Mouse (Mus musculus) stomach, embryonic 16.5 days (tissue): ENCODE data around the gene Tigd2. TPM values are rescaled to one million over a fixed set of nuclear protein-coding genes. Genes with fewer than 3 reads are reported as not detected.
A peak's percentile ranks its signal among the peaks of the same experiment; 100 is the strongest.
"Not testable (repeated sequence)": the region's sequence is repeated elsewhere in the genome, so short reads cannot be mapped to it uniquely, and the experiment has no call there.

Source experiments
- ATAC-seq: fragments of 200-750 bp; cut with Nextera tagmentation; 2 replicates; pipeline ENCODE4 v1.8.0; 2017; ENCODE audit warnings: moderate number of reproducible peaks, moderate TSS enrichment; ENCODE audit not compliant: insufficient read depth, low FRiP score
- H3K27ac ChIP-seq: fragments of 300-500 bp; sonication (generic); 2 replicates; pipeline ENCODE4 v1.5.1; 2014; ENCODE audit warnings: low read length
- H3K27me3 ChIP-seq: fragments of 300-500 bp; sonication (generic); 2 replicates; pipeline ENCODE4 v1.6.1; 2014; ENCODE audit warnings: low read length, control low read depth, mixed read lengths; ENCODE audit not compliant: control insufficient read depth, insufficient read depth
- H3K36me3 ChIP-seq: fragments of 300-500 bp; sonication (generic); 2 replicates; pipeline ENCODE4 v1.6.1; 2014; ENCODE audit warnings: low read length; ENCODE audit not compliant: control insufficient read depth, insufficient read depth
- H3K4me1 ChIP-seq: fragments of 300-500 bp; sonication (generic); 2 replicates; pipeline ENCODE4 v1.6.1; 2014; ENCODE audit warnings: low read length, control low read depth, mixed read lengths; ENCODE audit not compliant: control insufficient read depth, insufficient read depth
- H3K4me2 ChIP-seq: fragments of 300-500 bp; sonication (generic); 2 replicates; pipeline ENCODE4 v1.6.1; 2014; ENCODE audit warnings: low read depth, low read length, mixed read lengths
- H3K4me3 ChIP-seq: fragments of 300-500 bp; sonication (generic); replicated peaks from 2 replicates; pipeline ENCODE4 v1.5.1; 2014; ENCODE audit warnings: mild to moderate bottlenecking, low read length
- H3K9ac ChIP-seq: fragments of 300-500 bp; sonication (generic); 2 replicates; pipeline ENCODE4 v1.6.1; 2014; ENCODE audit warnings: low read length
- H3K9me3 ChIP-seq: fragments of 300-500 bp; sonication (generic); replicated peaks from 2 replicates; pipeline ENCODE4 v1.6.1; 2016; ENCODE audit warnings: low read length, control low read depth; ENCODE audit not compliant: control insufficient read depth
- WGBS: fragments of 180-500 bp; shearing (Covaris S2); extraction: QIAGEN DNeasy Blood & Tissue Kit; methylation state at CpG from one replicate; pipeline ENCODE4 v1.1.7; 2014; 5-methylcytosine and 5-hydroxymethylcytosine counted together
- polyA plus RNA-seq: library from polyadenylated mRNA; unstranded; fragments of >200 nt; fragmentation: Nextera tagmentation; extraction: Ambion mirVana; gene quantifications from 2 replicates; pipeline ENCODE4 v1.2.1, GENCODE M21; 2015

Gene Tigd2
- polyA plus RNA-seq, 1 experiment from 2014 or later, result 12.1 TPM

DNA sequence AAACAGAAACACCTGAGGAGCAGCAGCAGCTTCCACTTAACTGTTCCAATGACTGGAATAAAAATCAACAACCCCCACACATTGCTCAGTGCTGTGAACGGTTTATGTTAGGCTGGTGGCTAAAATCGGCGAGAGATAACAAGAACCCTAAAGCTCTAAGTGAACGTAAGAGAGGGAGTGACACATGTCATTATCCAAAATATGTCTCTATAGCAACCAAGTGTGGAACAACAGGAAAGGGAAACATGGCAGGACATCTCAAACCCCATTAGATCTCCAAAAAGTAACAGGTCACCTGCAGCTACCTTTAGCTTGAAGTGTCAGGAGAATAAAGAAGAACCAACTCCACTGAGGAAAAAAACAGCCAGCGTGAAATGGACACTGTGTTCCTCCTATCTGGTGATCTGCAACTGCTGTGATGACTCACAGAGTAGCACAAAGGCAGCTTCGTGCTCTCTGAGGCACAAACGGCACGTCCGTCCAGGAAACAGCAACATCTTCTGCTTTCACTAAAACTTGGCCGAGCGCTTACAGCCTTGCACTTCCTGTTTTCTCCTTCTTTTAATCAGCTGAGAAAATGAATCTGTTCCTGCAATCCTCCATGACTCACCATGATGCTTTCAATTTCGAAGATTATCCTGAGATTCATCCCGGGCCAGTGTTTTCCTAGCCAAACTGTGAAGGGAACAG, 23.5 kb upstream of the Tigd2 start:
- no peaks in the 10 kb centered on the region for H3K4me1 ChIP-seq
- no peaks in the 10 kb centered on the region for H3K27me3 ChIP-seq
- H3K9ac ChIP-seq, result no peak overlapping the region
- H3K4me2 ChIP-seq, result no peak overlapping the region
- H3K4me3 ChIP-seq, result no peak overlapping the region
- ATAC-seq, result no peak
- H3K36me3 ChIP-seq, result no peaks in the 10 kb centered on the region
- WGBS, result 51% methylated on average over 13 of the region's 13 CpGs
- H3K9me3 ChIP-seq, result no peaks in the 10 kb centered on the region
- H3K27ac ChIP-seq, result no peak overlapping the region

- Histone ChIP-seq H3K9me3 (no peaks in the 10 kb centered on the region), H3K27me3 (no peaks in the 10 kb centered on the region), H3K4me2 (no peak overlapping the region), H3K4me3 (no peak overlapping the region), H3K27ac (no peak overlapping the region), H3K9ac (no peak overlapping the region), H3K36me3 (no peaks in the 10 kb centered on the region), H3K4me1 (no peaks in the 10 kb centered on the region)
- 61% methylated on average over 1 of the region's 1 CpGs for WGBS
- ATAC-seq, result no peak
These were observed 18.7 kb upstream of the Tigd2 start for GRCm38 (mm10) chr6:59190006-59190405.

DNA sequence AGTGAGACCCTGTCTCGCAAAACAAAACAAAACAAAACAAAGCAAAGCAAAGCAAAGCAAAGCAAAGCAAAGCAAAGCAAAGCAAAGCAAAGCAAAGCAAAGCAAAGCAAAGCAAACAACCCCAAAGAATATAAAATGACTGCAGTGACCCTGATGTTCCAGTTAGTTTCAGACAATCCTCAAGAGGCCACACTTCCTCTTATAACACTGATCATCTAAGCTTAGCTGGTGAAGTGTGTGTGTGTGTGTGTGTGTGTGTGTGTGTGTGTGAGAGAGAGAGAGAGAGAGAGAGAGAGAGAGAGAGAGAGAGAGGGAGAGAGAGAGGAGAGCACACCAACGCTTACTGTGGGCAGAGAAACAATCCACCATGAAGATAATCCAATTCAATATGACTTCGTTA, 14.2 kb upstream of the Tigd2 start:
- not testable (repeated sequence) for H3K27me3 ChIP-seq, H3K4me1 ChIP-seq, H3K9ac ChIP-seq, H3K9me3 ChIP-seq, H3K27ac ChIP-seq, H3K4me2 ChIP-seq, ATAC-seq, H3K4me3 ChIP-seq, H3K36me3 ChIP-seq
- 76% methylated on average over 3 of the region's 3 CpGs for WGBS

DNA sequence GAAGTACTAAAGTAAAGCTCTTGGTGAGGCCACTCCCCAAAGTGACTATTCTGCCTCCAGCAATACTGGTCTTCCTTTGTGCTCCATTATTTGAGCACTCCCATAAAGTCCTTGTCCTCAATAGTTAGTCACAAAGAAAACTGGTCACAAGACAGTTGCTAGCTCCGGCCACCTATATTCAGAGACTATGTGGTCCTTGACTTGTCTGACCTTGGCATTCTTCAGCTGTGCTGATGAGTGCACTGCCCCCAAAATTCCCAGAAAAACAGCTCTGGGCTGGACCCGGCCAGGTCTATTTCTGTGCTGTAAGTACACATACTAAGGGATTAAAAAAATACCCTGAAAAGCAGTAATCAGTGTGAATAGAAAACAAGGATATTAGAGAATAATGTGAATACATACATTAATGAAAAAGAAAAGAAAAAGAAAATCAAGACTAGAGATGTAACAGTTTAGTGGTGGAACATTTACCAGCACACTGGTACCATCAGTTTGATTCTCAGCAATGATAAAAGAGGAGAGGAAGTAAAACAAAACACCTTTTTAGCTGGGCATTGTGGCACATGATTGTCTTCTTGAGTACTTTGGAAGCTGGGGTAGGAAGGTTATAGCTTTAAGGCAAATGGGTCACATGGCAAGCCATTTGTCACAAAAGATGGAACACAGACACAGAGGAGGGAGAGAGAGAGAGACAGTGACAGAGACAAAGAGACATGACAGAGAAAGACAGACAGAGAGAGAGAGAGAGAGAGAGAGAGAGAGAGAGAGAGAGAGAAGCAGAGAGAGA, 12.6 kb upstream of the Tigd2 start:
- 62% methylated on average over 2 of the region's 2 CpGs for WGBS

GRCm38 (mm10) chr6:59196746-59197145, 11.9 kb upstream of the Tigd2 start:
- no peak overlapping the region for H3K9ac ChIP-seq
- no peaks in the 10 kb centered on the region for H3K36me3 ChIP-seq
- H3K4me2 ChIP-seq, result no peak overlapping the region
- H3K27ac ChIP-seq, result no peak overlapping the region
- no peaks in the 10 kb centered on the region for H3K27me3 ChIP-seq
- H3K4me3 ChIP-seq, result no peak overlapping the region
- H3K9me3 ChIP-seq, result no peaks in the 10 kb centered on the region; the same call in 1 of the 2 replicates
- no peak for ATAC-seq
- H3K4me1 ChIP-seq, result no peaks in the 10 kb centered on the region

More for the DNA sequence above, 12.6 kb upstream of the Tigd2 start:
- Histone ChIP-seq H3K27ac (no peak overlapping the region), H3K27me3 (no peaks in the 10 kb centered on the region), H3K9ac (no peak overlapping the region), H3K36me3 (no peaks in the 10 kb centered on the region), H3K9me3 (no peaks in the 10 kb centered on the region; the same call in 1 of the 2 replicates), H3K4me2 (no peak overlapping the region), H3K4me1 (no peaks in the 10 kb centered on the region), H3K4me3 (no peak overlapping the region)
- ATAC-seq, result no peak

DNA sequence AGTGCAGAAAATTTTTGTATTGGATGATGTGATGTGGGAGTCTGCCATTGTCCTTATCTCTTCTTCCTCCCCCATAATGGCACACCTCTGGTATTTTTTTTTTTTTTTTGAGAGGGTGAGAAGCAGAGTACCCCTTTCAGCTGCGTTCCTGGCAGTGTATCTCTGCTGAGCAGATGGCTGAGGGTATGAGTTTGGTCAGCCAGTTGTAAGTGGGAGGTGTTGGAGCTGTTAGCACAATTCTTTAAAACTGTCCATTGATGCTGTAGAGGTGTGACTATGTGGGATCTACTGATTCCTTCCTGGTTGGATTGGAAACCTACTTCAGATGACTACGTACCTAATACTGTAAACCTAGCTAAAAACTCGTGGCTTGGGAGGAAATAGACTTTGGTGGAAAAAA, 10.3 kb upstream of the Tigd2 start:
- no peak overlapping the region for H3K27ac ChIP-seq
- WGBS, result 82% methylated on average over 3 of the region's 3 CpGs
- ATAC-seq, result no peak

DNA sequence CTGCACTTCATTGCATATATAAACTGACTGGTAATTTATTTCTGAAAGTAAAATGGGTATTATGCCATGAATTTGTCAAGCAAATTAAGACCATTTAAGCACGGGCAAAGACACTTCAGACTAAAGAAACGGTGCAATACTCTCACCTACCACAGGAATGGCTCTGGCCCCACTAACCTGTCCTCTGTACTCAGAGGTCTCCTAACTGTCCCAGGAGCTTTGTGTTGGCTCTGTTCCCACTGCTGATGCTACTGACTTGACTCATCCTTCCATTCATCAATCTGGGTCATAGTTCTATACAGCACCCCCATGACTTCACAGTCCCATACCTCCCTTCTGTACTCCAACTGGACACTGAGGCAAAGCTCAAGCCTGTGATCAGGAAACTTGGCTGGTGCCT, 9.6 kb upstream of the Tigd2 start:
- H3K27me3 ChIP-seq, result no peaks in the 10 kb centered on the region
- no peaks in the 10 kb centered on the region; the same call in 1 of the 2 replicates for H3K9me3 ChIP-seq
- H3K36me3 ChIP-seq, result no peaks in the 10 kb centered on the region
- WGBS, result 73% methylated on average over 2 of the region's 2 CpGs
- no peak for ATAC-seq
- H3K4me1 ChIP-seq, result no peaks in the 10 kb centered on the region
- no peak overlapping the region for H3K4me2 ChIP-seq
- no peak overlapping the region for H3K4me3 ChIP-seq
- no peak overlapping the region for H3K27ac ChIP-seq
- H3K9ac ChIP-seq, result no peak overlapping the region

More for the DNA sequence above, 10.3 kb upstream of the Tigd2 start:
- no peaks in the 10 kb centered on the region for H3K27me3 ChIP-seq
- no peaks in the 10 kb centered on the region for H3K36me3 ChIP-seq
- no peak overlapping the region for H3K4me3 ChIP-seq
- no peaks in the 10 kb centered on the region for H3K4me1 ChIP-seq
- H3K9me3 ChIP-seq, result no peaks in the 10 kb centered on the region; the same call in 1 of the 2 replicates
- no peak overlapping the region for H3K4me2 ChIP-seq
- no peak overlapping the region for H3K9ac ChIP-seq

GRCm38 (mm10) chr6:59207561-59207960, 1.1 kb upstream of the Tigd2 start:
- no peak for ATAC-seq
- Histone ChIP-seq H3K27ac (no peak overlapping the region), H3K36me3 (0 out of 2 replicates have a peak, but pooled peaks cover 3% of the 10 kb centered on the region), H3K27me3 (no peaks in the 10 kb centered on the region), H3K9me3 (no peaks in the 10 kb centered on the region), H3K9ac (no peak overlapping the region), H3K4me2 (no peak overlapping the region), H3K4me1 (no peaks in the 10 kb centered on the region; the same call in 1 of the 2 replicates), H3K4me3 (no peak overlapping the region)
- WGBS, result 94% methylated on average over 1 of the region's 1 CpGs

- H3K4me1 ChIP-seq, result no peaks in the 10 kb centered on the region; the same call in 1 of the 2 replicates
- no peaks in the 10 kb centered on the region for H3K9me3 ChIP-seq
- peak overlapping the region; percentile 97 for H3K9ac ChIP-seq
- H3K4me3 ChIP-seq, result peak overlapping the region; percentile 98
- 0 out of 2 replicates have a peak, but pooled peaks cover 3% of the 10 kb centered on the region for H3K36me3 ChIP-seq
- 21% methylated on average over 5 of the region's 5 CpGs for WGBS
- H3K27ac ChIP-seq, result peak overlapping the region; percentile 90
- peak overlapping the region; percentile 79 for H3K4me2 ChIP-seq
- H3K27me3 ChIP-seq, result no peaks in the 10 kb centered on the region
- ATAC-seq, result peak; percentile 49
These were observed 633 bp downstream of the Tigd2 start for GRCm38 (mm10) chr6:59209299-59209707.
